Mouse (Mus musculus): ENCODE data around the gene Frmd4b. TPM values are rescaled to one million over a fixed set of nuclear protein-coding genes. Genes with fewer than 3 reads are reported as not detected.

Gene Frmd4b
- total and polyA plus RNA-seq, 3 experiments, result 0.13 to 0.70 (median 0.13) TPM

DNA sequence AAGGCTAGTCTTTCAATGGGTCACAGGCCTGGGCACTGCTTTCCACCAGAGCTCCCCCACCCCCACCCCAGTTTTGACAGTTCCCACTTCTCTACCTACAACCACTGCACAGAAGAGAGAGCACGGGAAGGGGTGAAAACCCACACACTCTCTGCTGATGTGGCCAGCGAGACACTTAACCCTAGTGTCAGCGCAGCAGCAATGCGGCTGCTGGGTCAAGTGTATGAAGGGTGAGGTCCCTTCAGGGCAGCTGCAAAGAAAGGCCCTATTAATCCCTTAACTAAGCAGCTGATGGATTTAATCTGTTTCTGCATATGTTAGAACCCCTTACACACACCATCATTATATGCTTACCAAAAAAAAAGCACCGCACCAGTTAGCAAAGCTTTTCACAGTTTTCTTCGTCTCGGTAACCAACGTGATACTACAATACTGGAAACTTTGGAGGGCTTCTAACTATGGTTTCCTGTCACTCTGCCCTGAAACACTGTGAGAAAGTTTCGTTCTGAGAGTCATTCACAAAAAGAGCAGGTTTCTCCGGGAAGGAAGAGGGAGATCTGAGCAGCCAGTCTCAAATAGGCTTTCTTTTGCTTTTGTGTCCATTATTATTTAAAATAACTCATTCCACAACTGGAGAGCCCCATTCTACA, 264.7 kb downstream of the Frmd4b start:
- in situ Hi-C loops (cut with MboI; ENCODE audit: low pct_ligation_motif_present, low pct_unique_long_range_greater_than_20kb, low sequenced_read_pairs), result no loop called here
- H3K27ac ChIP-seq (ENCODE audit: insufficient read depth, low read depth), result no peak overlapping the region
- no peak for DNase-seq (ENCODE audit: extremely low read depth)
- H3K4me2 ChIP-seq (ENCODE audit: insufficient read depth, low read depth, poor library complexity, severe bottlenecking), result no peak overlapping the region
- H3K36me3 ChIP-seq (replicated peaks in 1 of 2; ENCODE audit: control insufficient read depth in 1 of 2, insufficient read depth in 1 of 2, low read length in 1 of 2), result no peaks in the 10 kb centered on the region
- no peak overlapping the region for H3K4me3 ChIP-seq (replicated peaks in 1 of 3; ENCODE audit: low read depth in 2 of 3, low read length in 2 of 3, poor library complexity in 1 of 3)
- H3K27me3 ChIP-seq (replicated peaks), result no peaks in the 10 kb centered on the region
- TF ChIP-seq USF1 (IDR thresholded peaks at IDR 0.05; ENCODE audit: low read depth, low read length), result no peak
- TF ChIP-seq JUND (conservative IDR thresholded peaks at IDR 0.05; ENCODE audit: low read depth, low read length), result no peak
- no peak for TF ChIP-seq TCF12 (IDR thresholded peaks at IDR 0.05; ENCODE audit: low read depth, low read length)
- no peak for TF ChIP-seq JUN (IDR thresholded peaks at IDR 0.05; ENCODE audit: insufficient read depth, low read depth, low read length)
- no peak for TF ChIP-seq ETS1 (conservative IDR thresholded peaks at IDR 0.05; ENCODE audit: low read depth, low read length)
- H3K9me3 ChIP-seq (replicated peaks; ENCODE audit: low read length), result no peaks in the 10 kb centered on the region
- dilution Hi-C loops (cut with MboI; ENCODE audit: extremely low pct_ligation_motif_present, extremely low pct_unique_long_range_greater_than_20kb, low sequenced_read_pairs), result no loop called here
- no peak overlapping the region for H3K9ac ChIP-seq (ENCODE audit: insufficient read depth, low read depth)
- H3K4me1 ChIP-seq (ENCODE audit: control insufficient read depth in 1 of 2, insufficient read depth in 2 of 2), result no peaks in the 10 kb centered on the region
- H3K79me2 ChIP-seq (replicated peaks; ENCODE audit: control insufficient read depth, extremely low read depth, insufficient read depth, poor library complexity, severe bottlenecking), result no peaks in the 10 kb centered on the region

DNA sequence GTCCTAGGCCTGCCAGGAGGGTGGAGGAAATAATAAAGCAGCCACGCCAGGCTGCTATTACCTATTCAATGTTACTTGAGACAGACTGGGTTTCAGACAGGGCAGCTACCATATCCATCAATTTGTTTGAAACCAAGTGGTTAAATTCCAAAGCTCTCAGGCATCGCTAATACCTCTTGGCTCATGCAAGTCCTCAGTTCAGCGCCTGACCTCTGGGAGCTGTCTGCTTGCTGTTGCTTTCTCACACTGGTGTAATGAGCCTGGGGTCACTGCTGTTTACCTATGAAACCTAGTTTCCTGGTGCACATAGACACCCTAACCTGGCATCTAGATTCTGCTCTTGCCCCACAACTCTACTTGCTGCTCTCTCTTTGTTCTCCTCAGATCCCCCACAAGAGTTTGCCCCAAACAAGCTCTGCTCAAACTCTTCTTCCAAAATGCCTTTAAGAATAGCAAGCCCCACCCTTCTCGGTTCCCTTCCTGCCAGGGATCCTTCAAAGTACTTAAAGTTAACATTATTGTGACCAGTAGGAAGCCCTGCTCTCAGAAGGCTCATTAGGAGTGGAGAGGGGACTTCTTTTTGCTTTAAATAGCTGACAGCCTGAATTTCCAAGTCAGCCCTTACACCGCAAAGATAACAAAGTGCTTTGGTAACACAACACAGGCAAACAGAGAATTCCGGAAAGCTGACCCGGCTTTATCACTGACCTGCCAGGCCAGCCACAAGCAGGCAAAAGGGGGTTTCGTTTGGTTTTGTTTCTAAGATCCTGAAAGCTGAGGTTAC, 267.8 kb downstream of the Frmd4b start:
- dilution Hi-C loops (cut with MboI; ENCODE audit: extremely low pct_ligation_motif_present, extremely low pct_unique_long_range_greater_than_20kb, low sequenced_read_pairs) (no loop called here), in situ Hi-C loops (cut with MboI; ENCODE audit: low pct_ligation_motif_present, low pct_unique_long_range_greater_than_20kb, low sequenced_read_pairs) (no loop called here)
- Histone ChIP-seq H3K27me3 (replicated peaks) (no peaks in the 10 kb centered on the region), H3K9me3 (replicated peaks; ENCODE audit: low read length) (no peaks in the 10 kb centered on the region), H3K79me2 (replicated peaks; ENCODE audit: control insufficient read depth, extremely low read depth, insufficient read depth, poor library complexity, severe bottlenecking) (no peaks in the 10 kb centered on the region), H3K9ac (ENCODE audit: insufficient read depth, low read depth) (no peak overlapping the region), H3K4me2 (ENCODE audit: insufficient read depth, low read depth, poor library complexity, severe bottlenecking) (no peak overlapping the region), H3K4me3 (replicated peaks in 1 of 3; ENCODE audit: low read depth in 2 of 3, low read length in 2 of 3, poor library complexity in 1 of 3) (no peak overlapping the region), H3K4me1 (ENCODE audit: control insufficient read depth in 1 of 2, insufficient read depth in 2 of 2) (no peaks in the 10 kb centered on the region), H3K36me3 (replicated peaks in 1 of 2; ENCODE audit: control insufficient read depth in 1 of 2, insufficient read depth in 1 of 2, low read length in 1 of 2) (no peaks in the 10 kb centered on the region), H3K27ac (ENCODE audit: insufficient read depth, low read depth) (no peak overlapping the region)
- no peak for DNase-seq (ENCODE audit: extremely low read depth)
- no peak for TF ChIP-seq IRF4 (IDR thresholded peaks at IDR 0.05; ENCODE audit: low read depth, low read length)

DNA sequence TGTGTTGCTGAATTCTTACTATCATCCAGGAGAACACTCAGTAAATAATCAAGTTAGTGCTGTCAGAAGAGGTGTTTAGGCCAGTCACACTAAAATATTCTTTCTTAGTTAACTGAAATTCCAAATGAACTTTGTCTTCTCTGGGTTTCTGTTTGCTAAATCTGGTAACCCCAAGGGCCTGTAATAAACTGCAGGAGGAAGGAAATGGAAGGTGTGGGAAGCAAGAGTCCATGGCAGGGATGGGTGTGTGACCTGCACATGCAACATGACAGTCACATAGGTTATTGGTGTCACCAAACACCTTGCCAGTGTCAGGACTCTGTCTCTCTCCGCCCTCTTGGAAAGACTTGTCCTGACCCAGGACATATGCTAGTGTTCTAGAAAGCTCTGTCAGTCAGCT, 270.4 kb downstream of the Frmd4b start:
- Histone ChIP-seq H3K27ac (ENCODE audit: insufficient read depth, low read depth) (no peak overlapping the region), H3K36me3 (replicated peaks in 1 of 2; ENCODE audit: control insufficient read depth in 1 of 2, insufficient read depth in 1 of 2, low read length in 1 of 2) (no peaks in the 10 kb centered on the region), H3K4me1 (ENCODE audit: control insufficient read depth in 1 of 2, insufficient read depth in 2 of 2) (no peaks in the 10 kb centered on the region), H3K9me3 (replicated peaks; ENCODE audit: low read length) (no peaks in the 10 kb centered on the region), H3K79me2 (replicated peaks; ENCODE audit: control insufficient read depth, extremely low read depth, insufficient read depth, poor library complexity, severe bottlenecking) (no peaks in the 10 kb centered on the region), H3K4me3 (replicated peaks in 1 of 3; ENCODE audit: low read depth in 2 of 3, low read length in 2 of 3, poor library complexity in 1 of 3) (no peak overlapping the region), H3K27me3 (replicated peaks) (no peaks in the 10 kb centered on the region), H3K9ac (ENCODE audit: insufficient read depth, low read depth) (no peak overlapping the region), H3K4me2 (ENCODE audit: insufficient read depth, low read depth, poor library complexity, severe bottlenecking) (no peak overlapping the region)
- dilution Hi-C loops (cut with MboI; ENCODE audit: extremely low pct_ligation_motif_present, extremely low pct_unique_long_range_greater_than_20kb, low sequenced_read_pairs) (no loop called here), in situ Hi-C loops (cut with MboI; ENCODE audit: low pct_ligation_motif_present, low pct_unique_long_range_greater_than_20kb, low sequenced_read_pairs) (no loop called here)
- no peak for DNase-seq (ENCODE audit: extremely low read depth)
- TF ChIP-seq SMC3 (IDR thresholded peaks at IDR 0.05; ENCODE audit: low read depth, low read length), result no peak
- TF ChIP-seq HCFC1 (IDR thresholded peaks at IDR 0.05; ENCODE audit: low read depth, low read length), result no peak
- no peak for TF ChIP-seq ZMIZ1 (IDR thresholded peaks at IDR 0.05; ENCODE audit: low read depth, low read length)
- TF ChIP-seq ETS1 (conservative IDR thresholded peaks at IDR 0.05; ENCODE audit: low read depth, low read length), result no peak
- TF ChIP-seq UBTF (IDR thresholded peaks at IDR 0.05; ENCODE audit: low read depth, low read length), result no peak
- TF ChIP-seq EP300 (IDR thresholded peaks at IDR 0.05; ENCODE audit: low read length), result no peak
- no peak for TF ChIP-seq JUND (conservative IDR thresholded peaks at IDR 0.05; ENCODE audit: low read depth, low read length)
- TF ChIP-seq RAD21 (IDR thresholded peaks at IDR 0.05; ENCODE audit: low read depth, low read length), result no peak
- TF ChIP-seq MYC (IDR thresholded peaks at IDR 0.05; ENCODE audit: low read depth, low read length), result no peak
- TF ChIP-seq PAX5 (IDR thresholded peaks at IDR 0.05; ENCODE audit: low read length), result no peak
- TF ChIP-seq CTCF (conservative IDR thresholded peaks at IDR 0.05 in 1 of 2, IDR thresholded peaks at IDR 0.05 in 1 of 2; ENCODE audit: low read depth in 2 of 2, low read length in 2 of 2), result no peak
- TF ChIP-seq NELFE (IDR thresholded peaks at IDR 0.05; ENCODE audit: low read depth, low read length), result no peak
- no peak for TF ChIP-seq MEF2A (IDR thresholded peaks at IDR 0.05; ENCODE audit: borderline replicate concordance, low read depth, low read length)
- TF ChIP-seq ZC3H11A (IDR thresholded peaks at IDR 0.05; ENCODE audit: low read depth, low read length), result no peak
- no peak for TF ChIP-seq RCOR1 (conservative IDR thresholded peaks at IDR 0.05; ENCODE audit: low read depth, low read length)
- TF ChIP-seq MXI1 (IDR thresholded peaks at IDR 0.05; ENCODE audit: low read depth, low read length), result no peak
- no peak for TF ChIP-seq MAX (IDR thresholded peaks at IDR 0.05; ENCODE audit: low read length)
- no peak for TF ChIP-seq NRF1 (IDR thresholded peaks at IDR 0.05; ENCODE audit: low read depth, low read length)

Measured in CH12.LX (cell line).